Mouse (Mus musculus) liver (tissue): ENCODE results near the gene Ston1.
A peak's percentile ranks its signal among the peaks of the same experiment; 100 is the strongest.

Experiments
- DNase-seq: peaks from one replicate; pipeline ENCODE4 v3.0.0-alpha.2; 2020; ENCODE audit warnings: mixed read lengths

Ston1 gene

GRCm38 (mm10) chr17:88627150-88627549 is 29.7 kb downstream of the Ston1 start:
- DNase-seq: no peak

GRCm38 (mm10) chr17:88628676-88629380 is 31.3 kb downstream of the Ston1 start:
- peak; percentile 46 for DNase-seq

GRCm38 (mm10) chr17:88629381-88629759 is 31.9 kb downstream of the Ston1 start:
- DNase-seq: no peak

GRCm38 (mm10) chr17:88629931-88630553 is 32.6 kb downstream of the Ston1 start:
- DNase-seq: no peak

- DNase-seq: no peak
These were observed 33.1 kb downstream of the Ston1 start for GRCm38 (mm10) chr17:88630554-88630948.

GRCm38 (mm10) chr17:88632631-88633030 is 35.1 kb downstream of the Ston1 start:
- DNase-seq: no peak

- DNase-seq: no peak
These were observed 38.6 kb downstream of the Ston1 start for GRCm38 (mm10) chr17:88636076-88636475.

- DNase-seq: no peak
These were observed 39.1 kb downstream of the Ston1 start for GRCm38 (mm10) chr17:88636587-88636986.

GRCm38 (mm10) chr17:88641012-88641411 is 43.5 kb downstream of the Ston1 start:
- peak; percentile 65 for DNase-seq

- DNase-seq: no peak
These were observed 44.4 kb downstream of the Ston1 start for GRCm38 (mm10) chr17:88641836-88642235.

GRCm38 (mm10) chr17:88644876-88645275 is 47.4 kb downstream of the Ston1 start:
- no peak for DNase-seq

GRCm38 (mm10) chr17:88645299-88645698 is 47.8 kb downstream of the Ston1 start:
- no peak for DNase-seq

- DNase-seq: no peak
These were observed 49.7 kb downstream of the Ston1 start for GRCm38 (mm10) chr17:88647149-88647548.

GRCm38 (mm10) chr17:88652010-88652409 is 54.5 kb downstream of the Ston1 start:
- DNase-seq: peak; percentile 52

GRCm38 (mm10) chr17:88652702-88653374 is 55.4 kb downstream of the Ston1 start:
- DNase-seq: peak; percentile 73

- DNase-seq: no peak
These were observed 55.9 kb downstream of the Ston1 start for GRCm38 (mm10) chr17:88653375-88653769.

GRCm38 (mm10) chr17:88658510-88658909 is 61.0 kb downstream of the Ston1 start:
- no peak for DNase-seq

GRCm38 (mm10) chr17:88666076-88666475 is 68.6 kb downstream of the Ston1 start:
- DNase-seq: no peak

GRCm38 (mm10) chr17:88668452-88668851 is 71.0 kb downstream of the Ston1 start, which contains the start of gene Gtf2a1l:
Gene Gtf2a1l, plus strand, starts transcription at chr17:88668660.
- DNase-seq: peak; percentile 18

GRCm38 (mm10) chr17:88669921-88670320 is 72.4 kb downstream of the Ston1 start:
- DNase-seq: no peak

GRCm38 (mm10) chr17:88670800-88671199 is 73.3 kb downstream of the Ston1 start:
- no peak for DNase-seq

- no peak for DNase-seq
These were observed 78.1 kb downstream of the Ston1 start for GRCm38 (mm10) chr17:88675310-88676309.

GRCm38 (mm10) chr17:88688226-88688625 is 90.7 kb downstream of the Ston1 start:
- DNase-seq: no peak
